Mouse (Mus musculus) heart, postnatal 4 days (tissue): Measurements from ENCODE around the gene Nek4. TPM values are rescaled to one million over a fixed set of nuclear protein-coding genes. Genes with fewer than 3 reads are reported as not detected.

Experiments used
- DNase-seq: peaks from one replicate; pipeline ENCODE4 v3.0.0; 2021
- total RNA-seq, 2 experiments: library from RNA; stranded (reverse); gene quantifications; 2 replicates each; pipeline ENCODE4 v1.2.3; 2021

Gene Nek4
- total RNA-seq, 2 experiments from 2014 or later = 3.6 to 4.6 TPM

- DNase-seq = peak; percentile 51
Measured at GRCm38 (mm10) chr14:30974204-30974603, 23.0 kb downstream of the Nek4 start.

- no peak for DNase-seq
Measured at GRCm38 (mm10) chr14:30976222-30976621, 25.0 kb downstream of the Nek4 start.

- DNase-seq = no peak
Measured at GRCm38 (mm10) chr14:30996417-30996816, 45.2 kb downstream of the Nek4 start.

GRCm38 (mm10) chr14:31000356-31000755 lies 49.2 kb downstream of the Nek4 start:
- DNase-seq = no peak

GRCm38 (mm10) chr14:31000816-31001306 lies 49.7 kb downstream of the Nek4 start:
- no peak for DNase-seq

- peak; percentile 85 for DNase-seq
Measured at GRCm38 (mm10) chr14:31001307-31002205, 50.4 kb downstream of the Nek4 start, which contains the start of the genes Glt8d1 and Spcs1. Gene Glt8d1 (plus strand): TSS chr14:31001400. Gene Spcs1 (minus strand): TSS chr14:31001672.

- DNase-seq = no peak
Measured at GRCm38 (mm10) chr14:31004527-31004926, 53.4 kb downstream of the Nek4 start.

- no peak for DNase-seq
Measured at GRCm38 (mm10) chr14:31006779-31007178, 55.6 kb downstream of the Nek4 start.

- no peak for DNase-seq
Measured at GRCm38 (mm10) chr14:31011588-31011987, 60.4 kb downstream of the Nek4 start.

- DNase-seq = no peak
Measured at GRCm38 (mm10) chr14:31013928-31014327, 62.8 kb downstream of the Nek4 start.

GRCm38 (mm10) chr14:31016063-31016462 lies 64.9 kb downstream of the Nek4 start:
- no peak for DNase-seq

- DNase-seq = no peak
Measured at GRCm38 (mm10) chr14:31017854-31018253, 66.7 kb downstream of the Nek4 start.

- peak; percentile 98 for DNase-seq
Measured at GRCm38 (mm10) chr14:31018860-31019291, 67.7 kb downstream of the Nek4 start, which contains the start of the genes Pbrm1 and Gnl3. Gene Pbrm1 (plus strand): TSS chr14:31019138. Gene Gnl3 (minus strand): TSS chr14:31019152.

- DNase-seq = peak; percentile 82
Measured at GRCm38 (mm10) chr14:31019331-31020205, 68.4 kb downstream of the Nek4 start.

- DNase-seq = no peak
Measured at GRCm38 (mm10) chr14:31022579-31022978, 71.4 kb downstream of the Nek4 start.

- DNase-seq = no peak
Measured at GRCm38 (mm10) chr14:31025785-31026184, 74.6 kb downstream of the Nek4 start.

Other genes starting within 250 kb of the Nek4 start
- gene Sfmbt1, start 236.5 kb upstream of the Nek4 start, total RNA-seq = 10 to 100 TPM; 20.4 to 20.7 TPM
- gene Tmem110, start 125.8 kb upstream of the Nek4 start, total RNA-seq = 10 to 100 TPM; 14.4 to 14.7 TPM
- gene Mustn1, start 72.2 kb upstream of the Nek4 start, total RNA-seq = 1 to 10 TPM; 6.9 to 7.3 TPM
- gene Itih4, start 64.9 kb upstream of the Nek4 start, total RNA-seq = 1 to 10 TPM; 1.6 to 2.5 TPM
- under 1 TPM; 0.55 to 0.74 TPM for gene Itih3, start 27.6 kb upstream of the Nek4 start, total RNA-seq
- gene Itih1, start 8.1 kb upstream of the Nek4 start, total RNA-seq = not detected
- gene Glt8d1, start 50.0 kb downstream of the Nek4 start, total RNA-seq = 10 to 100 TPM; 31.2 to 32.3 TPM
- 100 to 1,000 TPM; 176 to 181 TPM for gene Spcs1, start 50.3 kb downstream of the Nek4 start, total RNA-seq
- gene Pbrm1, start 67.8 kb downstream of the Nek4 start, total RNA-seq = 100 to 1,000 TPM in 1 of 2 experiments, 10 to 100 TPM in 1; 97.2 to 101 TPM
- gene Gnl3, start 67.8 kb downstream of the Nek4 start, total RNA-seq = 10 to 100 TPM; 37.9 to 41.4 TPM
- gene Smim4, start 177.6 kb downstream of the Nek4 start, total RNA-seq = 10 to 100 TPM; 80.5 to 91.4 TPM
- 10 to 100 TPM; 91.8 to 93.8 TPM for gene Nt5dc2, start 179.7 kb downstream of the Nek4 start, total RNA-seq
- gene Stab1, start 217.3 kb downstream of the Nek4 start, total RNA-seq = 10 to 100 TPM; 77.1 to 84.3 TPM